Mouse (Mus musculus): ENCODE measurements around the gene Tubg2.
"Not testable (repeated sequence)": the region's sequence is repeated elsewhere in the genome, so short reads cannot be mapped to it uniquely, and the experiment has no call there.

Gene Tubg2

DNA sequence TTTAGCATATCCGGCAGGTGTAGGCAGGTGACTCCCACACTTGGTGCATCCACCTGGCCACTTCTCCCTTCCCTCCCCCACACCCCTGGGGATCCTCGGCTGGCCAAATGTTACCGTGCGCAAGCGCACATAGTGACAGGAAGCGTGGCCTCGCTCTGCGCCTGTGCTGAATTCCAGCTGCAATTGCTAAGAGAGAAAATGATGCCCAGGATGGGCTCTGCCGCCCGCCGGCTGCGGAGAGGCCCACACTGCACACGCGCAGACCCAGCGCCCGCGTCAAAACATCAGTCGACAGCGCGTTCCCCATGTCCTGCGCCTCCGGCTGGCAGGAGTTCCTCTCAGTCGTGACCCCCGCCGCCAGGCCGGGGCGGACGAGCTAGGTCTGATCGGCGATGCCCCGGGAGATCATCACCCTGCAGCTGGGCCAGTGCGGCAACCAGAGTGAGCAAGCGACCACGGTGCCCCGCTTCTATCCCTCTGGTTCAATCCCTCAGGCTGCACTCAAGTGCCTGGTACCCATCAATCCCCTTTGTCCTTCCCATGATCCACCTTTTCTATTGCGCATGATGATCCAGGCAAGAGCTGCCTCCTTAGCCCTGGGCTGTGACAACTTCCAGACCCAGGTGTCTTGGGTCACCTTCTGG lies at the start of gene Tubg2:
TSS of gene Tubg2 (plus strand) at position 180 of the 644 bp plus-strand sequence.
- DNase-seq (ENCODE audit: low spot score): no peak

DNA sequence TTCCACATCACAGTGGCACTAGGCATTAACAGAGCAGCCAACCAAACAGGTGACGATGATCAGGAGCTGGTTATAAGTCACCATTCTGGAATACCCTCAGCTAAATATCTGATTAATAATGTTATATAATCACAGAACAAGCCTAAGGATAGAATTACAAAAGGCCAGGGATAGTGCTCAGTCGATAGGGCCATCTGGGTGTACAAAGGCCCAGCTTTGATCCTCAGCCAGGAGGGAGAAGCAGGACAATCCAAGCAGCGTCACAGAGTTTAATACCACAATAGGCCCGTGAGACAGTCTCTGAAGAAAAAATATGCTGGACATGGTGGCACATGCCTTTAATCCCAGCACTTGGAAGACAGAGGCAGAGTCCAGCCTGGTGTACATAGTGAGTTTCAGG lies 46.4 kb upstream of the Tubg2 start:
- DNase-seq (ENCODE audit: low spot score): no peak

DNA sequence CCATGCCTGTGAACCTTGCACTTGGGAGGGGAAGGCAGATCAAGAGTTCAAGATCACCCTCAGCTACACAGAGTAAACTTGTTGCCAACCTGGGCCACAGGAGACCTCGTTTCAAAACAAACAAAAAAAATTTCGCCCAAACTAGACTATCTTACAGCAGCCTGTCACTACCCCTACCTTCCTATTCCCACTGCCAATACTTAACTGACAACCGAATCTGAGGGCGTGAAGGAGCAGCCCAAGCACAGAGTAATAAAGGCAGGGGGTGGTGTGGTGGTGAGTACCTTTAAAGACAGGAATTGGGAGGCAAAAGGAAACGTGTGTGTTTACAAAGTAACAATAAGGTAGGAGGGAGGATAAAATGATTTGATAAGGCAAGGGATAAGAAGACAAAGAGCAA lies 45.0 kb upstream of the Tubg2 start:
- DNase-seq (ENCODE audit: low spot score): no peak

DNA sequence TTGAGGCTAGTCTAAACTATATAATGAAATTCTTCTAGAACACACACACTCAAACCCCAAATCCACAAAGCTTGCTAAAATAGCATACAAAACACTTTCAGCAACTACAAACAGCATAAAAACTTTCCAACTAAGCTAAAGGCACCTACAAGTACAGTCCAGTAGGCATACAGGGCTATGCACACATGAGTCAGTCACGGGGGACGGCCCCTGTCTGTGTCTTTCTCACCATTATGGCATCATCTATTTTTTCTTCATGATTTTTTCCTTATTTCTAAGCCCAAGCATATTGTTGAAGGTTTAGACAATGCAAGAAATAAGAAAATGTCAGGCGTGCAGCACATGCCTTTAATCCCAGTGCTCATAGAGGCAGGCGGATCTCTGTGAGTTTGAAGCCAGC lies 44.5 kb upstream of the Tubg2 start:
- DNase-seq (ENCODE audit: low spot score): no peak

DNA sequence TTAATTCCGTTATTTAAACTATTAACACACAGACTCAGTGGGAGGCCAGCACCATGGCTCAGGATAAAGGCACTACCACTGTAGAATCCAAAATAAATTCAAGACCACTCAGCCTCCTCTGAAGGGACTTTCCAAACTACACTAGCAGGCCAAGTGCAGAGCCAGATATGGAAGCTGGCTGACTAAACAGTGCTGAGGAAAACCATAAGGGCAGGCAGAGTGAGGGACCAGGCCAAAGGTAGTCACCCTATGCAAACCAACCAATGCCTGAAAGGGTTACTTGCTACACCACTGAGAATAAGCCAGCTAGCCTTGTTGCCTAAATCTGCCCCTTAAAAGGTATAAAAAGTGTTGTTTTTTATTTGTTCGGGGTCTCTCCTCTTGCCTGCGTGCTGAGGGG lies 43.5 kb upstream of the Tubg2 start:
- DNase-seq (ENCODE audit: low spot score): no peak

DNA sequence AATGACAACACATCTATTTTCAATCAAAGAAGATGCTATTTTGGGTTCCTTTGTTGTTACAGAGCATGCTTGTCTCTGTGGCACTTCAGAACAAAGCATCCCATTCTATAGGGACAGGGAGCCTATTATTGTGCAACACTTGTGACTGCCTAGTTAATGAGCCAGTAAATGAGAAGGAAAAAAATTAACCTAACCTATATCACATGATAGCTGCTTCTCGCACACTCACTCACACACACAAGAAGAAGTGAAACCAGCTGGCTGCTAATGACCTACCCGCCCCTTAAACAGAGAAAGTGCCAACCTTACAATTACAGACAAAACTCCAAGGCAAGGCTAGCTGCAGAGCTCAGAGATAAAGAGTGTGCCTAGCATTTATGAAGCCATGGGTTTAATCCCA lies 40.1 kb upstream of the Tubg2 start:
- DNase-seq (ENCODE audit: low spot score): no peak

DNA sequence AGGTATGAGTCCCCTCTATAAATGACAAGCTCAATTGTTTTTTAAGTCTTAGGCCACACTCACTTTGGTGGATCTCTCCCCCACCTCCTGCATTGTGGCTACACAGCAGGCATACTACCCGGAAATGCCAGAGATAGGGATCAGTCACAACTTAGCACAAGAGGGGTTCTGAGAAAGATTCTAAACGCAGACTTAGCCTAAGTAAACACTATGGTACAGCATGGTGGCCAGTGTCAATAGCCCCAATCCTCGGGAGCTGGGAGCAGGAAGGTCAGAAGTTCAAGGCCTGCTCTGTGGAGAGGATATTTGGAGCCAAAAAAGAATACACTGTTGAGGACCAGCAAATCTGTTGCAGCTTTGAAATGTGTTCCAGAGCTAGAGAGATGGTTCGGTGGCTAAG lies 37.6 kb upstream of the Tubg2 start:
- DNase-seq (ENCODE audit: low spot score): no peak

DNA sequence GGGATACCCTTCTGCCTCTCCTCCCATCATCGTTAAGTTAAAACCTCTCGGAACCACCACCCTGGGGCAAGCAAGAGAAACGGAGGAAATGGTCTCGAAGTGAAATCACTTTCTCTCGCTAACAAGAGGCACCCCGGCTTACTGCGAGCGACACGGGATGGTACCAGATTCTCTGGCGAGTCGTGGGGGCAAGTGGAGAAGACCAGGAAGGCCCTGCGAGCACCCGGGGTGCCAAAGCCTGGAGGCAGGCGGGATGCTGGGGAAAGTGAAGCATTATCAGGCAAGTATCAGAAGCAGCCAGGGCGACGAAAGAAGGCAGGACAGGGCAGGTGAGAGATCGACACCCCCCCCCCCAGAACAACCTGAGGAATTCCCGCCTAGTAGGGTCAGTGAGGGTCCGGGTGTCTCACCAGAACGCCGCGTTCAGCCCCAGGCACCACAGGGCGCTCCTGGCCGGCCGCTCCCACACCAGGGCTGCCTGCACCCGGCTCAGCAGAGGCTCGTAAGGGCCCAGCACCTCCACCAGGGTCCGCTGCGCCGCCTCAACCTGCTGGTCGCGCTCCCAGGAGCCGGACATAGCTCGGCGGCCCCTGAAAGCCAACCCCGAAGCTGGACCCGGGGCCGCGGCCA lies 36.5 kb upstream of the Tubg2 start:
- peak; percentile 49 for DNase-seq (ENCODE audit: low spot score)

DNA sequence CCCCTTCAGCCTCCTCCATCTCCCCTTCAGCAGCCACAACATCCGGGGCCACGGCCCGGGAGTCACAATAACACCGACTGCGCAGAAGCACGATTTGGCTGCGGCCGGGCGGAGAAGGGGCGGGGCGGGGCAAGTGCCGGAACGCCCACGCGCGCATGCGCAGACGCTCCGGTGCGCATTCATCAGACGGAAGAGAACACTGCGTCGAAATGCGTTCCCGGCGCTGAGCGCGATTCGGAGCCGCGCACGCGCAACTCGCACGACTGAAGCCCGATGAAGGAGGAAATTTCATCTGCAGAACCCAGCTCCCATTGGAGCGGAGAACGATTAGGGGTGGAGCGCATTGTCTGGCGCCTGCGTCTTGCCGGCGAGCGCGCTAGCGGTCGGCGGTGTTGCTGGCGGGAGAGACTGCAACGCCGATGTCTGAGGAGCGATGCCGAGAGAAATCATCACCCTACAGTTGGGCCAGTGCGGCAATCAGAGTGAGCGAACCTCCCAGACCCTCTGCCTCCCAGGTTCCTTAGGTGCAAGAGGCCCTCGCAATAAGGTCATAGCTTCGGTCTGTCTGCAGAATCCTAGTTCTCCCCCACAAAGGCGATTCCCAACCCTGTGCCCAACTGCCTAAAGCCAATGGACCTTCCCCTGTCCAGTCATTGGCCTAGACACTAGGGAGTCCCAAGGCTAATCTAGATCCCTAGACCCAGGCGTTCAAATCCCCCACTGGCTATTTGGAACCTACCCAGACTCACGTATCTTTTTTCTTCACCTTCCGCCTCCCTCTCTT lies 35.8 kb upstream of the Tubg2 start, which contains the start of the genes Retreg3 and Tubg1:
TSS of gene Retreg3 (minus strand) at position 133 of the 784 bp plus-strand sequence.
TSS of gene Tubg1 (plus strand) at position 178 of the 784 bp plus-strand sequence.
- DNase-seq (ENCODE audit: low spot score): peak; percentile 99

DNA sequence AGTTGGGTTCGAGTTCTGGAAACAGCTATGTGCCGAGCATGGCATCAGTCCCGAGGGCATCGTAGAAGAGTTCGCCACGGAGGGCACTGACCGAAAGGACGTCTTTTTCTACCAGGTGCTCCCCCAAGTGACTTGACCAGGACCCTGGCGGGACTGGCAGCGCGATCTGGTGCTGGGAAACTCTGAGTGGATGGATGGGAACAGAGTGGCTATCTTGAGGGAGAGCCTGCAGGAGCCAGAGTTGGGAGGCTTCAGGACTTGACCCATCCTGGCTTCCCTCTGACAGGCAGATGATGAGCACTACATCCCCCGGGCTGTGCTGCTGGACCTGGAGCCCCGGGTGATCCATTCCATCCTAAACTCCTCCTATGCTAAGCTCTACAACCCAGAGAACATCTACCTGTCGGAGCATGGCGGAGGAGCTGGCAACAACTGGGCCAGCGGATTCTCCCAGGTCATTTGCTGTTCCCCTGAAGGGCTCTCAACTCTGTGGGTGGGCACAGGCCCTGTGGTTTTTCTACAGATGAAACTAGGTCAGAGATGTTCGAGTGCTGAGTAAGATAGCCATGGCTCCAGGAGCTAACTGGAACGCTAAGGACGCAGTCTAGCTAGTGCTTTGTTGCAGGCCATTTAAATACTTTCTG lies 35.0 kb upstream of the Tubg2 start:
- DNase-seq (ENCODE audit: low spot score): no peak

DNA sequence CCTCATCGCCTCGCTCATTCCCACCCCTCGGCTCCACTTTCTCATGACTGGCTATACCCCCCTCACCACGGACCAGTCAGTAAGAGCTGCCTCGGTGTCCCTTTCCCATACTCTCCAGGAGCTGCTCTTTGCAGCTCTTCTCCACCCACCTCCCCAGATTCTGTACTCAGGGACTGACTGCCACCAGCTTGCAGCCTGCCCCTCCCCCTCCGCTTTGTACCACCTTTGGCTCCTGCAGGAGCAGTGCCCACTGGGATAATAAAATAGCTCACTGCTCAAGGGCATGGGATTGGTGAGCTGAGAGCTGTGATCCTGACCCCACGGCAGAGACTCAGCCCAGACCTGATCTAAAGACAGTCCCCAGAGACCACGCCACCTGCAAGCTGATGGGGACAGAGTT lies 31.2 kb upstream of the Tubg2 start:
- DNase-seq (ENCODE audit: low spot score): not testable (repeated sequence)

DNA sequence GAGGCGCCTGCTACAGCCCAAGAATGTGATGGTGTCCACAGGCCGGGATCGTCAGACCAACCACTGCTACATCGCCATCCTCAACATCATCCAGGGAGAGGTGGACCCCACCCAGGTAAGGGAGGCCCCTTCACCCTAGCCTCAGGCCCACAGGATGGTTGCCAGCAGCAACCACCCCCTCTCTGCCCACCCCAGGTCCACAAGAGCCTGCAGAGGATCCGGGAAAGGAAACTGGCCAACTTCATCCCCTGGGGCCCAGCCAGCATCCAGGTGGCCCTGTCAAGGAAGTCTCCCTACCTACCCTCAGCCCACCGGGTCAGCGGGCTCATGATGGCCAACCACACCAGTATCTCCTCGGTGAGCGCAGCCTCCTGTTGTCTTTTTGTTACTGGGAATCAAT lies 30.7 kb upstream of the Tubg2 start:
- not testable (repeated sequence) for DNase-seq (ENCODE audit: low spot score)

DNA sequence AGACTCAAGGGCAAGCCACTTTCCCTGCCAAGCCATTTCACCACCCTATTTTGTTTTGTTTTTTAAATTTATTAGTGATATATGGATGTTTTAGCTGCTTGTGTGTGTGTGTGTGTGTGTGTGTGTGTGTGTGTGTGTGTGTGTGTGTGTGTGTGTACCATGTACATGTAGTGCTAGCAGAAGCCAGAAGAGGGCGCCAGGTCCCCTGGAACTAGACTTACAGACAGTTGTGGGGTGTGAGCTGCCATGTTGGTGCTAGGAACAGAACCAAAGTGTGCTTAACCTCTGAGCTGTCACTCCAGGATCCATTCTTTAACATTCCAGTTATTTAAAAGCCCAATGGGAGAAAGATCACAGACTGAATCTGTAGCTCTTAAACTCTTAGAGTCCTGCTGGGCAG lies 28.6 kb upstream of the Tubg2 start:
- no peak for DNase-seq (ENCODE audit: low spot score)

DNA sequence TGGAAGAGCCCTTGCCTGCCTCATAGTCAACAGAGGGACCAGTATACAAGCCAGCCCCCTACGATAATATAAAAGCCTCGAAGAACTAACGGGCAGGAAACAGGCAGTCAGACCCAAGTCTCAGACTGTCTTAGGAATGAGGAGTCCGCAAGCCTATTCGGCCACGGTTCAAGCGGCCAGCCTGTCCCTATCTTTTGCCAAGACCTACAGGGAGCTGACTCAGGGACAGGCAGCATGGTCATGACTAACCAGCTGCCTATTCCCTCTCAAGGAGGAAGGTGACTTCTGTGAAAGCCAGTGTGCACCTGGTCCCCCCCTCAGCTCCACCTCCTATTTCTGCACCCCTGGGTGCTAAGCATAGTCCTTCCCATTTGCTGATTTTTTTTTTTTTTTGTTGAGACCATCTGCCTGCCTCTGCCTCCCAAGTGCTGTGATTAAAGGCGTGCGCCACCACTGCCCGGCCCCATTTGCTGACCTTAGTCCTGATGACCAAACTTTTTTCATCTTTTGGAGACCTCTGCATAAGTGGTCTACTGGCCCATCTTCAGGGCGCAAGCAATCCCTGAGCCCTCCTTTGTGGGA lies 26.6 kb upstream of the Tubg2 start:
- DNase-seq (ENCODE audit: low spot score): no peak

DNA sequence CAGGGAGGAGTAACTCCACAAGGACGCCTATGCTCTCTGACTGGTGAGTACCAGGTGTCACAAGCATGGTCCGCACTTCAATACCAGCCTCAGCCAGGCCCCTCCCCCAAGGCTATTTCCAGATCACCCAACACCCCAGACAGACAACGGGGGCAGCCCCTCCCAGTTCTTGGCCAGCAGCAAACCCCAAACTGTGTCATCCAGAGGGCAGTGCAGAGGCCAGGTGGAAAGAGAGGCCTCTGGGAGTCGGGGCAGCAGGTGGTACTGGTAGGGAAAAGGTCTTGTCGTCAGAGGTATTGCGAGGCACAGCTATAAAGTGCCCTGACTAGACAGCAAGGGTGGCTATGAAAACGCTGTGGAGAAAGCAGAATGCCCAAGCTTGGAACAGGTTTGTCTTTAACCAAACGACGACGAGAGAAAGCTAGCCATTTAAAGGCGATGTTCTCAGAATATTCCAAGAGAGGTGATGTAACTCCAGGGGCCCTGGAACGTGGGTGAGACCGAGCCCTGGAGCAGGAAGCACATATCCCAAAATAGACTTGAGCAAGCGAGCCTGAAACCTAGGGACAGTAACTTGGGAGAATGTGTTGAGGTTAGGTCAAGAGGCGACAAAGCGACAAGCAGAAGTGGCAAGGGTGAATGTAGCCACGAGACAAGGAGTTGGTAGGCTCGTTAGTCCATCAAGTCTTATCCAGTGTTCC lies 25.5 kb upstream of the Tubg2 start:
- no peak for DNase-seq (ENCODE audit: low spot score)

DNA sequence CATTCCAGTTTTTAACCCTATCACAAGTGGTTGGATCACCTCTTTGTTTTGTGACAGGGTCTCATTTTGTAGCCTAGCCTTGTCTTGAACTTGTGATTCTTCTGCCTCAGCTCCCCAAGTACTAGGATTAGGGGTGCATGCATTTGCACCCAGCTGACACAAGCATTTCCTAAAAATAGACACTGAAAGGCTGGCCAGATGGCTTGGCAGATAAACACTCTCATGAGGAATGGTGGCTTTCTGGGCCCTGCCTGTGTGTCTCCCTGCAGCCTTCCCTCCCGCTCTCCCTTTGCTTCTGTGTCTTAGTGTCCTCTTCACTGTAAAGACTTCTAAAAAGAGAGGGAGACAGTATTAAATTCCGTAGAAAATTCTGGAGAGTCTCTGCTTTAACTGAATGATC lies 24.5 kb upstream of the Tubg2 start:
- DNase-seq (ENCODE audit: low spot score): peak; percentile 39

DNA sequence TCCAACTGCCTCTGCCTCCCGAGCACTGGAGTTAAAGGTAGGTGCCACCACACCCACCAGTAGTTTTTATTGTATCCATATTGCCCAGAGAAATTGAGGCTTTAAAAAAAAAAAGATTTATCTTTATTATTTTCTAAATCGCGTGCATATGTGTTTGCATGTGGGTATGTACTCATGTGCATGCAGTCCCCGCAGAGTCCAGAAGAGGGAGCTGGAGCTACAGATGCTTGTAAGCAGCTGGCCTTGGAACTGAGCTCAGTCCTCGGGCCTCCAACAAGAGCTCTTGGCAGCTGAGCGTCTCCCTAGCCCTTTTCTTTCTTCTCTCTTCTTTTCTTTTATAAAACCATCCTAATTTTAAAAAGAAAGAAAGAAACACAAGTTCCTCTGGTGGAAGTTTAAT lies 24.0 kb upstream of the Tubg2 start:
- DNase-seq (ENCODE audit: low spot score): peak; percentile 56

DNA sequence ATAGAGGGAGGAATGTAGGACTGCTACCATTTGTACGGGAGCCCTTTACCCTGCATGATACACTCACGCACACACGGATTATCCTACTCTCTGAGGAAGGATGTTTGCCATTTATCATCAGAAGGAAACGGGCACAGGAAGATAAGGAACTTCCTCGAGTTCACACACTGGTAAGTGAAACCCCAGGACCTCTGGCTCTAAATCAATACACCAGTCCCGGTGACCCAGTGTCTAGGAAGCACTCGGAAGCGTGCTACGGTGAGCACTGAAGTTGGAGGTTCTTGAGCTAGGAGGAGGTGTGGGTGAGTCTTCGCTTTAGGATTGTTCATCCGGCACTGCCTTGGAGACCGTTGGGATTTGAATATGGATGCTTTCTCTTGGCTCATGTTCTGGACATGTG lies 22.7 kb upstream of the Tubg2 start:
- DNase-seq (ENCODE audit: low spot score): no peak

DNA sequence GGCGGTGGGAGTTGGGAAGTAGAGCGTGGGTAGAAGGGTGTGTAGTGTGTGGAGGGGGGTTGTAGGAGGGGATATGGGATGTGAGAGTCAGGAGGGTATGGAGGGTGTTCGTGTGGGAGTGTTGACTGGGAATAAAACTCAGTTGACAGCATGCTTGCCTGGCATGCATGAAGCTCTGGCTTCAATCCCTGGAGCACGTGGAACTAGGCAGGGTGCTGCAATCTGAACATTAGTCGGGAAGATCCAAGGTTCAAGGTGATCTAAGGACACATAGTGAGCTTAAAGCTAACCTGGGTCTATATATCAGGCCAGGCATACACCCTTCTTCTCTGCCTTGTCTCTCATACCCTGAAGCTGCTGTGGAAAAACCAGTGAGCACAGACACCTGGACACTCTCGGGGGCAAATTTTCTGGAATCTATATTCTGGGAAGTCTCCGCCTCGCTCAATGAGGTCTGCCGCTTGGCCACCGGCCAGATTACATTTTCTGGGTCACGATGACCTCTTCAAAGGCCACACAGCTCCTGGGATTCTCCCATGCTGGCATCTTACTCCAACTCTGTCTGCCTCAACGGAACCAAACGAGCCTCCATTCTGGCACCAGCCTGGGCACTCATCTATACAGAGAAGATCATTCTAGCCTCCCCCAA lies 21.4 kb upstream of the Tubg2 start:
- no peak for DNase-seq (ENCODE audit: low spot score)

DNA sequence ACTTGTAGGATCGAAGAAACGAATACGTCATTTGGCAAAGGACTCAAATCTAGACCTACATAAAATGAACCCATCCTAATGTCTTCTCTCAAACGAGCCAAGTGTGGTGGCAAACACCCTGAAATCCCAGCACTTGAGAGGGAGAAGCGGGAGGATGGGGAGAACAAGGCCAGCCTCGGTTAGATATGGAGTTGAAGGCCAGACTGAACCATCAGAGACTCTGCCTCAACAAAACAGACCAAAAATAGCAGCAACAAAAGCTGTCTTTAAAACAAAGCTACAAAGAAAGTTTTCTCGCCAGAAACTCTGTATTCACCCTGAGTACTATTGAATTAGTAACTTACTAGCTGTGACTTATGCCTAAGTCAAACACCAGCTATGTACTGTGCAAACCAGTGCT lies 18.7 kb upstream of the Tubg2 start:
- no peak for DNase-seq (ENCODE audit: low spot score)

DNA sequence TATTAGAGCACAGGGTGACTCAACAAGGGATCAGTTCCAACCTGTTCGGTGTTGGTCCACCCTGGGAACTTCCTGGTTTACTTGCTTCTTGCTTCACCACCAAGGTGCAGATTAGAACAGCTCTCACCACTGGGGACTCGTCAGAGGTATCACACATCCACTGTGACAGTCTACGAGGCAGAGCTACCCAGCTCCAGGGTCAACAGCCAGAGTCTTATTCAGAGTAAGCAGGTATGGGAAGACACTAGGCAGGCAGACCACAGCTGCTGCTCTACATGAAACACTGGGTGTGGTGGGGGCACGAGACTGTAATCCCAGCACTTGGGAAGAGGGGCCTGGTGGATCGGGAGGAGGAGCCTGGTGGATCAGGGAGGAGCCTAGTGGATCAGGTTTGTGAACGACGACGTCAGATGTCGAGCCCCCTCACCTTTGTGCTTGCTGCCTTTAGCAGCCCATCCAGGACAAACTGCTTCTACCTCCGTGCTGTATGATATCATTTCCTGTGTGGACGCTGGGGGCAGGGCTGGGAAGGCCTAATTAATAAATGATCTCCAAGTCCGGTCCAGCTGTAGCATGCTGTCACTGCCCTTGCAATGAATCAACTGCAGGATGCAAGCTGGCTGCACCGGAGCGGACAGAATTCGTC lies 17.0 kb upstream of the Tubg2 start:
- DNase-seq (ENCODE audit: low spot score): no peak

Data from c-Kit-positive CD71-positive TER-119-positive erythroid progenitor cells, embryonic 14.5 days (primary cell).